Mouse (Mus musculus): ENCODE data around the gene Vasp.

Vasp gene

GRCm38 (mm10) chr7:19303770-19304169, 32.2 kb upstream of the Vasp start:
- in situ Hi-C loops (cut with MseI, MboI): loop anchor here (5.0 kb wide), 1 partner anchor 39 kb away; the partner anchor contains the start of gene Ercc1 (in 2 of the 2)

GRCm38 (mm10) chr7:19303046-19303305, 31.4 kb upstream of the Vasp start:
- in situ Hi-C loops (cut with MseI, MboI): loop anchor here (5.0 kb wide), 1 partner anchor 39 kb away; the partner anchor contains the start of gene Ercc1 (in 2 of the 2)

GRCm38 (mm10) chr7:19302264-19303045, 30.8 kb upstream of the Vasp start:
- in situ Hi-C loops (cut with MseI, MboI): loop anchor here (5.0 kb wide), 1 partner anchor 40 kb away; the partner anchor contains the start of gene Ercc1 (in 2 of the 2)

GRCm38 (mm10) chr7:19301461-19302263, 30.0 kb upstream of the Vasp start:
- in situ Hi-C loops (cut with MseI, MboI): loop anchor here (5.0 kb wide), 1 partner anchor 41 kb away; the partner anchor contains the start of gene Ercc1 (in 2 of the 2)

- in situ Hi-C loops (cut with MseI, MboI): loop anchor here (5.0 kb wide), 1 partner anchor 42 kb away; the partner anchor contains the start of gene Ercc1 (in 2 of the 2)
These were observed 29.1 kb upstream of the Vasp start for GRCm38 (mm10) chr7:19300501-19301421.

GRCm38 (mm10) chr7:19299194-19299593, 27.6 kb upstream of the Vasp start:
- in situ Hi-C loops (cut with MseI, MboI): no loop called here

- in situ Hi-C loops (cut with MseI, MboI): no loop called here
These were observed 26.2 kb upstream of the Vasp start for GRCm38 (mm10) chr7:19297794-19298193.

- in situ Hi-C loops (cut with MseI, MboI): no loop called here
These were observed 25.4 kb upstream of the Vasp start for GRCm38 (mm10) chr7:19297034-19297433.

- in situ Hi-C loops (cut with MseI, MboI): no loop called here
These were observed 24.0 kb upstream of the Vasp start for GRCm38 (mm10) chr7:19295503-19296185.

- in situ Hi-C loops (cut with MseI, MboI): no loop called here
These were observed 19.5 kb upstream of the Vasp start for GRCm38 (mm10) chr7:19290969-19291596.

GRCm38 (mm10) chr7:19284763-19285162, 13.1 kb upstream of the Vasp start:
- in situ Hi-C loops (cut with MseI, MboI): loop anchor here in 1 of 2 experiments (5.0 kb wide), 2 partner anchors 42 to 107 kb away; partner anchors contain the start of gene Eml2

GRCm38 (mm10) chr7:19283406-19283804, 11.8 kb upstream of the Vasp start:
- in situ Hi-C loops (cut with MseI, MboI): loop anchor here in 1 of 2 experiments (5.0 kb wide), 2 partner anchors 41 to 106 kb away; partner anchors contain the start of gene Eml2

- in situ Hi-C loops (cut with MseI, MboI): loop anchor here in 1 of 2 experiments (5.0 kb wide), 2 partner anchors 41 to 106 kb away; partner anchors contain the start of gene Eml2
These were observed 11.3 kb upstream of the Vasp start for GRCm38 (mm10) chr7:19282791-19283405.

GRCm38 (mm10) chr7:19282385-19282784, 10.8 kb upstream of the Vasp start, which contains the start of gene Rtn2:
Gene Rtn2 (plus strand): TSS chr7:19282624.
- in situ Hi-C loops (cut with MseI, MboI): loop anchor here in 1 of 2 experiments (5.0 kb wide), 2 partner anchors 40 to 105 kb away; partner anchors contain the start of gene Eml2

- in situ Hi-C loops (cut with MseI, MboI): loop anchor here in 1 of 2 experiments (5.0 kb wide), 2 partner anchors 39 to 104 kb away; partner anchors contain the start of gene Eml2
These were observed 10.2 kb upstream of the Vasp start for GRCm38 (mm10) chr7:19281680-19282304.

GRCm38 (mm10) chr7:19279581-19280114, 8.0 kb upstream of the Vasp start, which contains the start of gene Ppm1n:
Gene Ppm1n (minus strand): TSS chr7:19280064.
- in situ Hi-C loops (cut with MseI, MboI): loop anchor here (5.0 kb wide), 3 partner anchors 37 to 102 kb away; partner anchors contain the start of gene Eml2 (in 1 of the 2)

GRCm38 (mm10) chr7:19279052-19279451, 7.4 kb upstream of the Vasp start:
- in situ Hi-C loops (cut with MseI, MboI): loop anchor here in 1 of 2 experiments (5.0 kb wide), 1 partner anchor 42 kb away; no protein-coding TSS in a partner anchor

GRCm38 (mm10) chr7:19276253-19276652, 4.6 kb upstream of the Vasp start:
- in situ Hi-C loops (cut with MseI, MboI): loop anchor here in 1 of 2 experiments (5.0 kb wide), 1 partner anchor 39 kb away; no protein-coding TSS in a partner anchor
